Mouse (Mus musculus): ENCODE results near the gene Gm2431. TPM values are rescaled to one million over a fixed set of nuclear protein-coding genes. Genes with fewer than 3 reads are reported as not detected.
"Not testable (repeated sequence)": the region's sequence is repeated elsewhere in the genome, so short reads cannot be mapped to it uniquely, and the experiment has no call there.

Gm2431 gene
- total RNA-seq, 1 experiment: not detected

DNA sequence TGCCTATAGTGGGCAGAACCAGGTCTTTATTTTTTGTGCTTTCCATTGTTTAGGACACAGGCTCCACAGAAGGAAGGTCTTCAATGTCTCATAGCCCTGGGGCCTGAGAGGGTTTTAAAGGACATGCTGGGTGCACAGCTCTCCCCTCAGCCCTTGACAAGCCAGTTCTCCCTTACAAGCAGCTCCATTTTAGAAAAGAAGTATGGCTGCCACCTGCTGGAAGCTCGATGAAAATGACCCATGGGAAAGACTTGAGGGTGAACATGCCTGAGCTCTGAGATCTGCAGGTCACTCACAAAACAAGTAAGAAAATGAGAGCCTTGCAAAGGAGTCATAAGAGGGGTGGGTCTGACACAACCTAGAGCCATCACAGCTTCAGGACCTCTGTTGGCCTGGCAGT is 8.3 kb downstream of the Gm2431 start:
- peak; percentile 47 for DNase-seq (ENCODE audit: low read depth, low spot score)
- Histone ChIP-seq H3K36me3 (ENCODE audit: control insufficient read depth, insufficient read depth, low read length, poor library complexity, severe bottlenecking) (no peaks in the 10 kb centered on the region), H3K27ac (ENCODE audit: insufficient read depth, low read depth, low read length, poor library complexity, severe bottlenecking) (no peak overlapping the region), H3K4me1 (ENCODE audit: control insufficient read depth in 2 of 2, insufficient read depth in 2 of 2, low read length in 2 of 2, poor library complexity in 1 of 2) (no peaks in the 10 kb centered on the region), H3K4me3 (ENCODE audit: insufficient read depth in 1 of 2, low read depth in 1 of 2, low read length in 2 of 2, poor library complexity in 1 of 2, severe bottlenecking in 1 of 2) (no peak overlapping the region), H3K9ac (ENCODE audit: insufficient read depth, low read depth, low read length, poor library complexity, severe bottlenecking) (no peak overlapping the region), H3K9me3 (ENCODE audit: control insufficient read depth, insufficient read depth, low read depth, low read length) (no peaks in the 10 kb centered on the region)
- in situ Hi-C loops (cut with MboI; ENCODE audit: low sequenced_read_pairs in 2 of 2, unreplicated experiment in 2 of 2): loop anchor here in 1 of 2 experiments (10.0 kb wide), 1 partner anchor 105 kb away; the partner anchor contains the start of gene Gm45337
- peak; percentile 70; the same call in 1 of the 2 replicates for TF ChIP-seq ZC3H11A (IDR thresholded peaks at IDR 0.05; ENCODE audit: borderline replicate concordance, low read depth, low read length)
- TF ChIP-seq MAFK (IDR thresholded peaks at IDR 0.05; ENCODE audit: insufficient read depth, low read depth, low read length): no peak

DNA sequence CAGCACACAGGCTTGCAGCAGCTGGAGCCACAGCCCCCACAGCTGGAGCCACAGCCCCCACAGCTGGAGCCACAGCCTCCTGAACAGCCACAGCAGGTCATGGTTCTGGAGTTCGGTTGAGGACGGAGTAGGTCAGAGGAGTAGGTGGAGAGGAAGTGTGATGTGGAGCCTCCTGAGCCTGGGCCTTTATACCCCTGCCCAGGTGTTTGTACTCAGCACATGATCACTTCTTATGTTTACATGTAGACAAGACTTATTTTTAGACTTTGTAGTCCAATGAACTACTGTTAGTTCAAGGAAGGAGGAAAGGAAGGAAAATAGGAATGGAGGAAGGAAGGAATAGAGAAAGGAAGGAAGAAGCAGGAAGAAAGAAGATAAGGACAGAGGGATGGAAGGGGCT is 17.2 kb downstream of the Gm2431 start, which contains the start of gene Gm40460:
Gene Gm40460, minus strand, starts transcription at position 101 of the 400 bp plus-strand sequence.
- Histone ChIP-seq H3K9ac (ENCODE audit: insufficient read depth, low read depth, low read length, poor library complexity, severe bottlenecking) (no peak within 1 kb of the TSS), H3K36me3 (ENCODE audit: control insufficient read depth, insufficient read depth, low read length, poor library complexity, severe bottlenecking) (no peaks in the 10 kb centered on the region), H3K4me3 (ENCODE audit: insufficient read depth in 1 of 2, low read depth in 1 of 2, low read length in 2 of 2, poor library complexity in 1 of 2, severe bottlenecking in 1 of 2) (no peak within 1 kb of the TSS), H3K4me1 (ENCODE audit: control insufficient read depth in 2 of 2, insufficient read depth in 2 of 2, low read length in 2 of 2, poor library complexity in 1 of 2) (no peaks in the 10 kb centered on the region), H3K27ac (ENCODE audit: insufficient read depth, low read depth, low read length, poor library complexity, severe bottlenecking) (no peak within 1 kb of the TSS), H3K9me3 (ENCODE audit: control insufficient read depth, insufficient read depth, low read depth, low read length) (no peaks in the 10 kb centered on the region; the same call in 1 of the 2 replicates)
- in situ Hi-C loops (cut with MboI; ENCODE audit: low sequenced_read_pairs in 2 of 2, unreplicated experiment in 2 of 2): no loop called here
- DNase-seq (ENCODE audit: low read depth, low spot score): no peak
- no peak for TF ChIP-seq HCFC1 (IDR thresholded peaks at IDR 0.05; ENCODE audit: borderline replicate concordance, insufficient read depth, low read length)
- no peak for TF ChIP-seq ZC3H11A (IDR thresholded peaks at IDR 0.05; ENCODE audit: borderline replicate concordance, low read depth, low read length)
- no peak for TF ChIP-seq ZNF384 (IDR thresholded peaks at IDR 0.05; ENCODE audit: low read depth, low read length)
- TF ChIP-seq MAFK (IDR thresholded peaks at IDR 0.05; ENCODE audit: insufficient read depth, low read depth, low read length): no peak
- no peak for TF ChIP-seq CHD2 (IDR thresholded peaks at IDR 0.05; ENCODE audit: low read depth, low read length)

DNA sequence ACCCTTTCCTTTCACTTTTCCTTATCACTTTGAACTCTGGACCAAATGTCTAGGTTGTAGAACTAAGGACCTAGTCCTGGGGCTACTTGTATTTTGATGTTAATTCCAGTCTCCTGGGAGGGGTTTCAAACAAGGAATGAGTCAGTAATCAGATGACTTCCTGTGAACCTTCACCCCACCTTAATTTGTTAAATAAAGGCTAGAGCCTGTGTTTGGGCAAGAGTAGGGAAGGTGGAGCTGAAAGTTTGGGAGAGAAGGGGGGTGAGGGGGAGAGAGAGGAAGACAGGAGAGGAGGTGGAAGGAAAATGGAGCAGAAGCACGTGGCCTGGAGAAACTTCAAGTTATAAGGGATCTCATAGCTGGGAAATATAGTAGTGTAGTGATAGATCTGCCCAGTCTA is 26.6 kb downstream of the Gm2431 start:
- DNase-seq (ENCODE audit: low read depth, low spot score): peak; percentile 65
- TF ChIP-seq CHD2 (IDR thresholded peaks at IDR 0.05; ENCODE audit: low read depth, low read length) (no peak), ZNF384 (IDR thresholded peaks at IDR 0.05; ENCODE audit: low read depth, low read length) (no peak), HCFC1 (IDR thresholded peaks at IDR 0.05; ENCODE audit: borderline replicate concordance, insufficient read depth, low read length) (no peak), MAFK (IDR thresholded peaks at IDR 0.05; ENCODE audit: insufficient read depth, low read depth, low read length) (no peak), ZC3H11A (IDR thresholded peaks at IDR 0.05; ENCODE audit: borderline replicate concordance, low read depth, low read length) (no peak)
- Histone ChIP-seq H3K9ac (ENCODE audit: insufficient read depth, low read depth, low read length, poor library complexity, severe bottlenecking) (no peak overlapping the region), H3K4me3 (ENCODE audit: insufficient read depth in 1 of 2, low read depth in 1 of 2, low read length in 2 of 2, poor library complexity in 1 of 2, severe bottlenecking in 1 of 2) (no peak overlapping the region), H3K36me3 (ENCODE audit: control insufficient read depth, insufficient read depth, low read length, poor library complexity, severe bottlenecking) (no peaks in the 10 kb centered on the region), H3K27ac (ENCODE audit: insufficient read depth, low read depth, low read length, poor library complexity, severe bottlenecking) (no peak overlapping the region; the same call in 1 of the 2 replicates), H3K9me3 (ENCODE audit: control insufficient read depth, insufficient read depth, low read depth, low read length) (0 out of 2 replicates have a peak, but pooled peaks cover 2% of the 10 kb centered on the region), H3K4me1 (ENCODE audit: control insufficient read depth in 2 of 2, insufficient read depth in 2 of 2, low read length in 2 of 2, poor library complexity in 1 of 2) (peaks cover 5 to 10% of the 10 kb centered on the region in 2 experiments; a peak in 3 of 4 replicates)
- in situ Hi-C loops (cut with MboI; ENCODE audit: low sequenced_read_pairs in 2 of 2, unreplicated experiment in 2 of 2): no loop called here

DNA sequence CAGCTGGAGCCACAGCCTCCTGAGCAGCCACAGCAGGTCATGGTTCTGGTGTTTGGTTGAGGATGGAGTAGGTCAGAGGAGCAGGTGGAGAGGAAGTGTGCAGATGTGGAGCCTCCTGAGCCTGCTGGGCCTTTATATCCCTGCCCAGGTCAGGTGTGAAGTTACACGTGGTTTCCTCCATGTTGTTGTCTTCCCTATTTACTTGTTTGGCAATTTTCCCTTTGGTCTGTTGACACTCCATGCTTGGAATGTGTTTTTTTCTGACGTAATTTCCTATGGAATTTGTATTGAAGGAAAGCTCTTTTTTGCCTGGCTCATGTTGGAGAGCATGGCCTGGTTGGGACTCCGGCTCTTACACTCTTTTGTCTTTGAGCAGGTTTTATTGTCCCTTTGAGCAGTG is 28.3 kb downstream of the Gm2431 start, which contains the start of gene Krtap5-5:
Gene Krtap5-5, minus strand, starts transcription at position 101 of the 400 bp plus-strand sequence.
- H3K4me3 ChIP-seq (ENCODE audit: insufficient read depth in 1 of 2, low read depth in 1 of 2, low read length in 2 of 2, poor library complexity in 1 of 2, severe bottlenecking in 1 of 2); H3K27ac ChIP-seq (ENCODE audit: insufficient read depth, low read depth, low read length, poor library complexity, severe bottlenecking); H3K9me3 ChIP-seq (ENCODE audit: control insufficient read depth, insufficient read depth, low read depth, low read length); DNase-seq (ENCODE audit: low read depth, low spot score); in situ Hi-C loops (cut with MboI; ENCODE audit: low sequenced_read_pairs in 2 of 2, unreplicated experiment in 2 of 2); H3K4me1 ChIP-seq (ENCODE audit: control insufficient read depth in 2 of 2, insufficient read depth in 2 of 2, low read length in 2 of 2, poor library complexity in 1 of 2); H3K36me3 ChIP-seq (ENCODE audit: control insufficient read depth, insufficient read depth, low read length, poor library complexity, severe bottlenecking); H3K9ac ChIP-seq (ENCODE audit: insufficient read depth, low read depth, low read length, poor library complexity, severe bottlenecking): not testable (repeated sequence)

DNA sequence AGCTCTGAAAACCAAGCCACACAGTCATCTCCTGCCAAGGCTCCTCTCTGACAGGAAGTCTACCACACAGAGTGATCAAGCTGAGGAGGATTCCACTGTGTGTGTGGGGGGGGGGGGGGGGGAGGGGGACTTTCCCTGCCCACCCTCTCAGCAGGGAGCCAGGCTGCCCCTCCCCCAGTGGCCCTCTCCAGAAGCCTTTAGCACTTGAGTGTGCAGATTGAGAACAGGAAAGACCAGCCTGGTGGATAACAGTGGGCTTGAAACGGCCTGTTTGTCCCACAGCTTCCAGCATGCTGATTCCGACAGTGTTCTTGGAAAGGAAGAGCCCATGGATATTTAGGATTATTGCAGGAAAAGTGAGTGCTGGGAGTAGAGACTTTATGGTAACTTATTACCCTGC is 33.6 kb downstream of the Gm2431 start:
- no peak overlapping the region for H3K9ac ChIP-seq (ENCODE audit: insufficient read depth, low read depth, low read length, poor library complexity, severe bottlenecking)
- H3K9me3 ChIP-seq (ENCODE audit: control insufficient read depth, insufficient read depth, low read depth, low read length): peaks cover 9% of the 10 kb centered on the region
- H3K36me3 ChIP-seq (ENCODE audit: control insufficient read depth, insufficient read depth, low read length, poor library complexity, severe bottlenecking): no peaks in the 10 kb centered on the region
- no peak overlapping the region for H3K4me3 ChIP-seq (ENCODE audit: insufficient read depth in 1 of 2, low read depth in 1 of 2, low read length in 2 of 2, poor library complexity in 1 of 2, severe bottlenecking in 1 of 2)
- TF ChIP-seq ZC3H11A (IDR thresholded peaks at IDR 0.05; ENCODE audit: borderline replicate concordance, low read depth, low read length) (no peak), ZNF384 (IDR thresholded peaks at IDR 0.05; ENCODE audit: low read depth, low read length) (no peak)
- H3K4me1 ChIP-seq (ENCODE audit: control insufficient read depth in 2 of 2, insufficient read depth in 2 of 2, low read length in 2 of 2, poor library complexity in 1 of 2): no peaks in the 10 kb centered on the region
- H3K27ac ChIP-seq (ENCODE audit: insufficient read depth, low read depth, low read length, poor library complexity, severe bottlenecking): no peak overlapping the region
- in situ Hi-C loops (cut with MboI; ENCODE audit: low sequenced_read_pairs in 2 of 2, unreplicated experiment in 2 of 2): no loop called here
- DNase-seq (ENCODE audit: low read depth, low spot score): no peak

DNA sequence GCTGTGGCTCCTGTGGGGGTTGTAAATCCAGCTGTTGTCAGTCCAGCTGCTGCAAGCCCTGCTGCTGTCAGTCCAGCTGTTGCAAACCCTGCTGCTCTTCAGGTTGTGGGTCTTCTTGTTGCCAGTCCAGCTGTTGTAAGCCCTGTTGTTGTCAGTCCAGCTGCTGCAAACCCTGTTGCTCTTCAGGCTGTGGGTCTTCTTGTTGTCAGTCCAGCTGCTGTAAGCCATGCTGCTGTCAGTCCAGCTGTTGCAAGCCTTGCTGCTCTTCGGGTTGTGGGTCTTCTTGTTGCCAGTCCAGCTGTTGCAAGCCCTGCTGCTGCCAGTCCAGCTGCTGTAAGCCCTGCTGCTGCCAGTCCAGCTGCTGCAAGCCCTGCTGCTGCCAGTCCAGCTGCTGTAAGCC is 46.0 kb downstream of the Gm2431 start:
- H3K36me3 ChIP-seq (ENCODE audit: control insufficient read depth, insufficient read depth, low read length, poor library complexity, severe bottlenecking); H3K27ac ChIP-seq (ENCODE audit: insufficient read depth, low read depth, low read length, poor library complexity, severe bottlenecking); H3K4me1 ChIP-seq (ENCODE audit: control insufficient read depth in 2 of 2, insufficient read depth in 2 of 2, low read length in 2 of 2, poor library complexity in 1 of 2); H3K4me3 ChIP-seq (ENCODE audit: insufficient read depth in 1 of 2, low read depth in 1 of 2, low read length in 2 of 2, poor library complexity in 1 of 2, severe bottlenecking in 1 of 2); H3K9me3 ChIP-seq (ENCODE audit: control insufficient read depth, insufficient read depth, low read depth, low read length); DNase-seq (ENCODE audit: low read depth, low spot score); in situ Hi-C loops (cut with MboI; ENCODE audit: low sequenced_read_pairs in 2 of 2, unreplicated experiment in 2 of 2); H3K9ac ChIP-seq (ENCODE audit: insufficient read depth, low read depth, low read length, poor library complexity, severe bottlenecking): not testable (repeated sequence)

All from ES-E14 (cell line).